Mouse (Mus musculus) liver, embryonic 16.5 days (tissue): ENCODE measurements around the gene Ilf2. TPM values are rescaled to one million over a fixed set of nuclear protein-coding genes. Genes with fewer than 3 reads are reported as not detected.

Experiments used
- ATAC-seq: fragments of 200-750 bp; cut with Nextera tagmentation; 2 replicates; pipeline ENCODE4 v1.8.0; 2017; ENCODE audit warnings: low read depth, mild to moderate bottlenecking, moderate number of reproducible peaks, moderate library complexity
- H3K27ac ChIP-seq: fragments of 300-500 bp; sonication (generic); 2 replicates; pipeline ENCODE4 v1.5.1; 2014; ENCODE audit warnings: mild to moderate bottlenecking, low read length
- H3K27me3 ChIP-seq: fragments of 300-500 bp; sonication (generic); 2 replicates; pipeline ENCODE4 v1.6.1; 2014; ENCODE audit warnings: low read depth, low read length, mixed read lengths; ENCODE audit not compliant: control insufficient read depth, insufficient read depth
- H3K36me3 ChIP-seq: fragments of 300-500 bp; sonication (generic); 2 replicates; pipeline ENCODE4 v1.6.1; 2014; ENCODE audit warnings: mild to moderate bottlenecking; ENCODE audit not compliant: control insufficient read depth, insufficient read depth
- H3K4me1 ChIP-seq: fragments of 300-500 bp; sonication (generic); 2 replicates; pipeline ENCODE4 v1.6.1; 2014; ENCODE audit warnings: low read depth, low read length, mixed read lengths; ENCODE audit not compliant: control insufficient read depth
- H3K4me2 ChIP-seq: fragments of 300-500 bp; sonication (generic); 2 replicates; pipeline ENCODE4 v1.6.1; 2014; ENCODE audit warnings: low read depth, low read length, mixed read lengths
- H3K4me3 ChIP-seq: fragments of 300-500 bp; sonication (generic); 2 replicates; pipeline ENCODE4 v1.5.1; 2014; ENCODE audit warnings: low read depth, mild to moderate bottlenecking, low read length
- H3K9ac ChIP-seq: fragments of 300-500 bp; sonication (generic); 2 replicates; pipeline ENCODE4 v1.6.1; 2014; ENCODE audit warnings: low read depth, low read length
- H3K9me3 ChIP-seq: fragments of 300-500 bp; sonication (generic); replicated peaks from 2 replicates; pipeline ENCODE4 v1.6.1; 2016; ENCODE audit warnings: low read length; ENCODE audit not compliant: control insufficient read depth
- WGBS: fragments of 180-500 bp; shearing (Covaris S2); extraction: QIAGEN DNeasy Blood & Tissue Kit; methylation state at CpG from one replicate; pipeline ENCODE4 v1.1.7; 2014; ENCODE audit not compliant: insufficient replicate concordance; 5-methylcytosine and 5-hydroxymethylcytosine counted together
- polyA plus RNA-seq: library from polyadenylated mRNA; unstranded; fragments of >200 nt; fragmentation: Nextera tagmentation; extraction: Ambion mirVana; gene quantifications from 2 replicates; pipeline ENCODE4 v1.2.1, GENCODE M21; 2015

Ilf2 gene
- polyA plus RNA-seq, 1 experiment from 2014 or later, result 44.8 TPM

DNA sequence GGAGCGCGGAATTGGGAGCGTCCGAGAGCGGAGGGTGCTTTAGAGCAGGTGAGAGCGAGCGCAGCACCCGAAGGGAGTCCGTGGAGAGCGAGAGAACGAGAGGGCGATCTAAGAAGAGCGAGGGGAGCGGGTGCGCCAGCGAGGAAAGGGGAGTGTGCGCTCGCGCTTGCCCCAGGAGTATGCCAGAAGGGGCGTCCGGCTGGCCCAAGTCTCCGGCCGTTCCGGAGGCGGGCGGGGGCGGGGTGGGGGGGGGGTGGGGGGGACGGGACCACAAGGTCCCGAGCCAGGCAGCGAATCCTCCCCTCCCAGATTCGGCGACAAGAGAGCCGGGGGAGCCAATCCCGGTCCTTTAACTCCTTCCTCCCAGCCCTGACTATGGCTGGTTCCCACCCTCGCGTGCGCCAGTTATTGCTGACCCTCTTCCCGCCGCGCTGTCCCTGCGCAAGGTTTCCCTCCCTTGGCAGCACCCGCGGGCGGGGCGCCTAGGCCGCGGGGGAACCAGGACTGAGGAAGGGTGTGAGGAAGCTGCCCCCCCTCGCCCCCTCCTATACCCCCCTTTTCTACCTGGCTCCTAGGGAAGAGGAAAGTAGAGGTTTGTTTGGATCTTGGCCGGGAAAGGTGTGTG lies 10.1 kb upstream of the Ilf2 start, which contains the start of gene Npr1:
Npr1 (minus strand) TSS at position 181 of the 625 bp plus-strand sequence.
- Histone ChIP-seq H3K4me3 (peak within 1 kb of the TSS; percentile 55), H3K27me3 (peaks cover 54% of the 10 kb centered on the region), H3K4me2 (peak within 1 kb of the TSS; percentile 68), H3K36me3 (no peaks in the 10 kb centered on the region), H3K27ac (no peak within 1 kb of the TSS), H3K4me1 (peaks cover 5% of the 10 kb centered on the region), H3K9ac (peak within 1 kb of the TSS; percentile 36), H3K9me3 (no peaks in the 10 kb centered on the region)
- ATAC-seq, result peak; percentile 49
- 2% methylated on average over 37 of the region's 49 CpGs for WGBS

- H3K4me2 ChIP-seq, result peak overlapping the region; percentile 68
- ATAC-seq, result peak; percentile 25; the same call in 1 of the 2 replicates
- H3K27ac ChIP-seq, result no peak overlapping the region
These were observed 9.6 kb upstream of the Ilf2 start for GRCm38 (mm10) chr3:90466311-90466766.

GRCm38 (mm10) chr3:90467618-90468300 lies 8.2 kb upstream of the Ilf2 start:
- WGBS, result 79% methylated on average over 10 of the region's 10 CpGs
- no peak overlapping the region for H3K9ac ChIP-seq
- H3K9me3 ChIP-seq, result no peaks in the 10 kb centered on the region
- no peak overlapping the region for H3K27ac ChIP-seq
- ATAC-seq, result no peak
- H3K36me3 ChIP-seq, result no peaks in the 10 kb centered on the region
- H3K27me3 ChIP-seq, result peaks cover 42% of the 10 kb centered on the region
- H3K4me3 ChIP-seq, result no peak overlapping the region
- H3K4me1 ChIP-seq, result peaks cover 5% of the 10 kb centered on the region
- no peak overlapping the region for H3K4me2 ChIP-seq

More at GRCm38 (mm10) chr3:90466311-90466766, 9.6 kb upstream of the Ilf2 start:
- Histone ChIP-seq H3K4me1 (peaks cover 5% of the 10 kb centered on the region), H3K27me3 (peaks cover 54% of the 10 kb centered on the region), H3K36me3 (no peaks in the 10 kb centered on the region), H3K9ac (no peak overlapping the region), H3K9me3 (no peaks in the 10 kb centered on the region), H3K4me3 (peak overlapping the region; percentile 55)
- under 1% methylated on average over 15 of the region's 15 CpGs for WGBS

DNA sequence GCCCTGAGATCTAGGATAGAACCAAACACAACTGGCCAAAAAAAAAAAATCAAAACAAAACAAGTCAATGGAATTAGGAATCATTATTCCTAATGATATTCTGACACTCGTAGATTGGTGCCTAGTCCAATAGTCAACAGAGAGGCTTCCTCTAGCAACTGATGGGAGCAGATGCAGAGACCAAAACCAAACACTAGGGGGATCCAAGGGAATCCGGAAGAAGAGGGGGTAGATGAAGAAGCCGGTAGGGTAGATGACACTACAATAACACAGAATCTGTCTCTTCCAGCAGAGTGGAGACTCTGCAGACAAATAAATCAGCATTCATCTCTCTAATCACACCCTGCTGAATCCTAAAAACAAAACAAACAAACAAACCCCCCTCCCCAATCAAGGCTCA lies 3.7 kb upstream of the Ilf2 start:
- no peaks in the 10 kb centered on the region for H3K9me3 ChIP-seq

DNA sequence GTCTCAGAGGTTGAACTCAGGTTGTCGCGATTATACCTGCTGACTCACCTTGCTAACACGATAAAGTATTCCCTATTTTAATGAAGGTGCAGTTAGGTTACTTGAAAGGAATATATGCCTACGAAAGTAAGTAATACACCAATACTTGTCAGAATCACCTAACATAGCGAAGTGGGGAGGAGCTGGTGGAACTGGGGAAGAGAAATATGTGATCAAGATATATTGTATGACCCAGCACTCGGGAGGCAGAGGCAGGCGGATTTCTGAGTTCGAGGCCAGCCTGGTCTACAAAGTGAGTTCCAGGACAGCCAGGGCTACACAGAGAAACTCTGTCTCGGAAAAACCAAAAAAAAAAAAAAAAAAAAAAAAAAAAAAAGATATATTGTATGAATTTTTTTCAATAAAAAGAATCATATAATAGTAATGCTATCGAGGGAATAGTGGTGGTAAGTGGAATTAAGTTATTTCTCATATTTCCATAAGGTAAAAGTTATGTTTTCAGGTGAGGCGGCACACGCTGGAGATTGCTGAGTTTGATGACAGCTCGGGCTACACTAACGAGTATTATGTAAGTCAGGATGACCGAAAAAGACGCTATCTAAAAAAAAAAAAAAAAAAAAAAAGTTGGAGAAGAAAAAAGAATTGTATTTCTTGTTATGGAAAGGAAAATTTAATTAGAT lies 635 bp upstream of the Ilf2 start:
- Histone ChIP-seq H3K27me3 (no peaks in the 10 kb centered on the region), H3K4me3 (peak overlapping the region; percentile 55), H3K4me2 (peak overlapping the region; percentile 66), H3K36me3 (peaks cover 13% of the 10 kb centered on the region), H3K27ac (no peak overlapping the region), H3K9me3 (no peaks in the 10 kb centered on the region), H3K4me1 (peaks cover 8% of the 10 kb centered on the region), H3K9ac (no peak overlapping the region)
- 34% methylated on average over 15 of the region's 16 CpGs for WGBS
- no peak for ATAC-seq

More for the DNA sequence above, 3.7 kb upstream of the Ilf2 start:
- Histone ChIP-seq H3K4me1 (peaks cover 6% of the 10 kb centered on the region), H3K9ac (no peak overlapping the region), H3K4me2 (no peak overlapping the region), H3K27ac (no peak overlapping the region), H3K4me3 (no peak overlapping the region), H3K36me3 (no peaks in the 10 kb centered on the region), H3K27me3 (no peaks in the 10 kb centered on the region)
- no peak for ATAC-seq
- WGBS, result 13% methylated on average over 3 of the region's 3 CpGs

- 70% methylated on average over 5 of the region's 5 CpGs for WGBS
- H3K4me3 ChIP-seq, result no peak overlapping the region
- H3K36me3 ChIP-seq, result peaks cover 49% of the 10 kb centered on the region
- H3K4me2 ChIP-seq, result no peak overlapping the region
- no peak overlapping the region for H3K27ac ChIP-seq
- no peak overlapping the region for H3K9ac ChIP-seq
- H3K4me1 ChIP-seq, result peaks cover 10% of the 10 kb centered on the region
- H3K9me3 ChIP-seq, result no peaks in the 10 kb centered on the region
- ATAC-seq, result no peak
- H3K27me3 ChIP-seq, result no peaks in the 10 kb centered on the region
These were observed 11.1 kb downstream of the Ilf2 start for GRCm38 (mm10) chr3:90486998-90487397.

DNA sequence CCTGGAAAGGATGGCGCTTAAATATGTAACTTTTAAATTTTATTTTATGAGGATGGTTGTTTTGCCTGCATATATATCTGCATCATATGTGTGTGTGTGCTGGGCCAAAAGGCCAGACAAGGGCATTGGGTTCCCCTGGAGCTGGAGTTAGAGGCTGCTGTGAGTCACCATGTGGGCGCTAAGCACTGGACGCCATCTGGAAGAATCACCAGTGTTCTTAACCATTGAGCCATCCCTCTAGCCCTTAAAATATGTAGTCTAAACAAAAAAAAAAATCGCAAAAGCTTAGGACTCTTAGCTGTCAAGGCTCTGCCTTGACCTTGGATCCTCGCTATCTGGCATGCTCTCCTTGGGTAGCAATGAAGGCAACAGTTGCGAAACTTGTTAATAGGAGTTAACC lies 12.7 kb downstream of the Ilf2 start:
- Histone ChIP-seq H3K4me1 (peaks cover 10% of the 10 kb centered on the region), H3K36me3 (peaks cover 35% of the 10 kb centered on the region), H3K27ac (no peak overlapping the region), H3K9ac (no peak overlapping the region), H3K4me3 (no peak overlapping the region), H3K9me3 (no peaks in the 10 kb centered on the region), H3K27me3 (no peaks in the 10 kb centered on the region), H3K4me2 (no peak overlapping the region)
- ATAC-seq, result no peak
- WGBS, result 84% methylated on average over 6 of the region's 6 CpGs

- WGBS, result under 1% methylated on average over 37 of the region's 37 CpGs
- peaks cover 24% of the 10 kb centered on the region for H3K36me3 ChIP-seq
- H3K9ac ChIP-seq, result peak within 1 kb of the TSS; percentile 89
- H3K4me2 ChIP-seq, result peak within 1 kb of the TSS; percentile 69
- H3K4me3 ChIP-seq, result peak within 1 kb of the TSS; percentile 96
- ATAC-seq, result peak; percentile 99
- H3K27ac ChIP-seq, result peak within 1 kb of the TSS; percentile 79
- peaks cover 10% of the 10 kb centered on the region for H3K4me1 ChIP-seq
- H3K27me3 ChIP-seq, result no peaks in the 10 kb centered on the region
- H3K9me3 ChIP-seq, result no peaks in the 10 kb centered on the region
These were observed 14.8 kb downstream of the Ilf2 start, which contains the start of gene Snapin for GRCm38 (mm10) chr3:90490696-90491256. Gene Snapin (minus strand): TSS chr3:90491033.
